Mouse (Mus musculus) testis, adult 2 months (tissue): ENCODE data around the gene Mgat4a. TPM values are rescaled to one million over a fixed set of nuclear protein-coding genes. Genes with fewer than 3 reads are reported as not detected.
A peak's percentile ranks its signal among the peaks of the same experiment; 100 is the strongest.
"Not testable (repeated sequence)": the region's sequence is repeated elsewhere in the genome, so short reads cannot be mapped to it uniquely, and the experiment has no call there.

ENCODE experiments used
- H3K27ac ChIP-seq: fragments of 200-500 bp; 2 replicates; pipeline ENCODE4 v1.5.1; 2012; ENCODE audit warnings: low read depth, low read length; ENCODE audit not compliant: control insufficient read depth, insufficient read depth
- H3K27me3 ChIP-seq: fragments of 200-500 bp; 2 replicates; pipeline ENCODE4 v1.6.1; 2012; ENCODE audit warnings: mild to moderate bottlenecking, low read length, moderate library complexity; ENCODE audit not compliant: control insufficient read depth, insufficient read depth
- H3K36me3 ChIP-seq: fragments of 200-500 bp; 2 replicates; pipeline ENCODE4 v1.6.1; 2012; ENCODE audit warnings: mild to moderate bottlenecking, low read length; ENCODE audit not compliant: control insufficient read depth, insufficient read depth
- H3K4me1 ChIP-seq: fragments of 200-500 bp; 2 replicates; pipeline ENCODE4 v1.6.1; 2012; ENCODE audit warnings: low read length; ENCODE audit not compliant: control insufficient read depth, insufficient read depth
- H3K4me3 ChIP-seq: fragments of 200-500 bp; 2 replicates; pipeline ENCODE4 v1.5.1; 2012; ENCODE audit warnings: low read depth, mild to moderate bottlenecking, low read length, moderate library complexity, mixed read lengths; ENCODE audit not compliant: control insufficient read depth
- CTCF ChIP-seq: fragments of 200-500 bp; IDR thresholded peaks from 2 replicates; pipeline ENCODE4 v1.5.1; 2012; ENCODE audit warnings: low read depth, mild to moderate bottlenecking, inconsistent platforms, low read length, moderate library complexity; ENCODE audit not compliant: control insufficient read depth, insufficient read depth, insufficient replicate concordance
- POLR2A ChIP-seq: fragments of 200-500 bp; IDR thresholded peaks from 2 replicates; pipeline ENCODE4 v1.6.1; 2012; ENCODE audit warnings: low read depth, mild to moderate bottlenecking, inconsistent platforms, low read length, moderate library complexity; ENCODE audit not compliant: control insufficient read depth
- polyA plus RNA-seq: library from polyadenylated mRNA; depleted of rRNA; stranded (reverse); fragments of >200 nt; gene quantifications from 2 replicates; pipeline ENCODE4 v1.2.3, GENCODE M21; 2012

The Mgat4a gene
- polyA plus RNA-seq, 1 experiment: 2.9 TPM

GRCm38 (mm10) chr1:37502354-37502753 is 38.5 kb downstream of the Mgat4a start:
- no peak for TF ChIP-seq POLR2A
- no peak for TF ChIP-seq CTCF
- no peaks in the 10 kb centered on the region for H3K27me3 ChIP-seq
- no peaks in the 10 kb centered on the region for H3K36me3 ChIP-seq
- H3K4me3 ChIP-seq: no peak overlapping the region
- H3K4me1 ChIP-seq: peaks cover 5% of the 10 kb centered on the region
- no peak overlapping the region for H3K27ac ChIP-seq

DNA sequence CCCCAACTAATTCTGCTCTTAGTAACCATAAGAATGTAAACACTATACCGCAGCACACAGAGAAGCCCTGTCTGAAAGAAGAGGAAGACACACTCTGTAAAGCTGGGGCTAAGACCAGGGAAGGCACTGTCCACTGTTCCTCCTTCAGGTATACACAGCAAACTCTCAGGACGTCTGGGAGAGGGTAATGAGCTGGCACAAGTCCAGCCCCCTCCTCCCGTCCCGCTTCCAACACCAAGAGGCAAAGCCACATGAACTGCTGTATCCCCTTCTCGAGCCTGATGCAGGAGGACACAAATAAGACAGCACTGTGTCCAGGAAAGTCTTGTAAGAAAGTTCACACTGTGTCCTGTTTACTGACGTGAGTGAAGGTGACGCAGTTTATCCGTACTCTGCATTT is 40.1 kb downstream of the Mgat4a start:
- Histone ChIP-seq H3K27ac (no peak overlapping the region), H3K27me3 (no peaks in the 10 kb centered on the region), H3K4me3 (no peak overlapping the region), H3K36me3 (no peaks in the 10 kb centered on the region), H3K4me1 (peaks cover 5% of the 10 kb centered on the region)
- no peak for TF ChIP-seq CTCF
- no peak for TF ChIP-seq POLR2A

GRCm38 (mm10) chr1:37499395-37499794 is 41.4 kb downstream of the Mgat4a start:
- not testable (repeated sequence) for H3K4me3 ChIP-seq, H3K27me3 ChIP-seq, H3K4me1 ChIP-seq, H3K27ac ChIP-seq, H3K36me3 ChIP-seq

DNA sequence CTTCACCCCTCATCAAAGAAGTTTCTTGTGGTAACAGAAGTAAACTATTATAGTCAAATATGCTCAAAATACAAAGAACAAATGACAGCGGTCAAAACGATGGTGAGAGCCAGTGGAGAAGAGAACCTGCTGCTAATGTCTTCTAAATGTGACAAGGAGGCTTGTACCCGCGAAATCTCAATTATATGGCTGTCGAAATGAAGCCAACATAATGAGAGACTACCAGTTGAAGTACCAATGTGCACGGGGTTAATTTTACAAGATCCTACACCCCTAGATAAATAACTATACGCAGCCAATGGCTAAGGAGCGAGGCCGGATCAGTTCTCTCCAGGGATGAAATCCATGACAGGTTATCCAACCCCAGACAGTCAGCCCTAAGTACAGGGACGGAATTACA is 41.9 kb downstream of the Mgat4a start:
- Histone ChIP-seq H3K36me3 (no peaks in the 10 kb centered on the region), H3K27me3 (no peaks in the 10 kb centered on the region), H3K4me1 (peaks cover 5% of the 10 kb centered on the region), H3K27ac (no peak overlapping the region), H3K4me3 (no peak overlapping the region)
- TF ChIP-seq POLR2A (no peak), CTCF (no peak)

- H3K4me3 ChIP-seq: no peak overlapping the region
- no peaks in the 10 kb centered on the region for H3K27me3 ChIP-seq
- H3K27ac ChIP-seq: no peak overlapping the region
- H3K36me3 ChIP-seq: no peaks in the 10 kb centered on the region
- H3K4me1 ChIP-seq: no peaks in the 10 kb centered on the region
- TF ChIP-seq CTCF (no peak), POLR2A (no peak)
Observed at GRCm38 (mm10) chr1:37496591-37497280, 44.1 kb downstream of the Mgat4a start.

GRCm38 (mm10) chr1:37495698-37496321 is 45.0 kb downstream of the Mgat4a start:
- H3K27me3 ChIP-seq: no peaks in the 10 kb centered on the region

DNA sequence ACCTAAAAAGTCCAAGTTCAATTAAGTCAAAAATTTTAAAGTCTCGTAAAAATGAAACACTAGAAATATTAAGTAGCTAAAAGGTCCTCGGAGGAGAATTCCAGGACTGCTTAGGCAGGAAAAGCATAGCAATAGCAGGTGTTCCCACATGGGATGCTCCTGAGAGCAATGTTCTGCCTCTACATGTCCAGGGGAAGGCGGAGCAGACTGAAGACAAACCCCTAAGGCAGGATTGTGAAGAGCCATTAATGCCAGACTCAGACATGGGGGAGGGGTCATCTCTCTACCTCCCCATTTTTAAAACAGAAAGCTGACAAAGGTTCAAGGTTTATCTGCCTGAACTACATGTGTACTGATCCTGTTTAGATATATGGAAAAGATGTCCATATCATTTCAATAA is 45.7 kb downstream of the Mgat4a start:
- TF ChIP-seq CTCF: no peak
- TF ChIP-seq POLR2A: no peak
- H3K36me3 ChIP-seq: no peaks in the 10 kb centered on the region
- no peaks in the 10 kb centered on the region for H3K4me1 ChIP-seq
- H3K27ac ChIP-seq: no peak overlapping the region
- peak overlapping the region; percentile 2; the same call in 1 of the 2 replicates for H3K4me3 ChIP-seq
- H3K27me3 ChIP-seq: no peaks in the 10 kb centered on the region

More at GRCm38 (mm10) chr1:37495698-37496321, 45.0 kb downstream of the Mgat4a start:
- no peak overlapping the region for H3K4me3 ChIP-seq
- TF ChIP-seq POLR2A (no peak), CTCF (no peak)
- no peak overlapping the region for H3K27ac ChIP-seq
- no peaks in the 10 kb centered on the region for H3K36me3 ChIP-seq
- no peaks in the 10 kb centered on the region for H3K4me1 ChIP-seq

- Histone ChIP-seq H3K4me3 (no peak overlapping the region), H3K27me3 (no peaks in the 10 kb centered on the region), H3K4me1 (no peaks in the 10 kb centered on the region; the same call in 1 of the 2 replicates), H3K36me3 (no peaks in the 10 kb centered on the region), H3K27ac (no peak overlapping the region)
- TF ChIP-seq POLR2A (no peak), CTCF (no peak)
Observed at GRCm38 (mm10) chr1:37491672-37492071, 49.1 kb downstream of the Mgat4a start.
